Mouse (Mus musculus) forebrain, embryonic 15.5 days (tissue): ENCODE data around the gene Nav2. TPM values are rescaled to one million over a fixed set of nuclear protein-coding genes. Genes with fewer than 3 reads are reported as not detected.

Experiments
- ATAC-seq: fragments of 200-750 bp; cut with Nextera tagmentation; replicated peaks from 2 replicates; pipeline ENCODE4 v1.8.0; 2017; ENCODE audit warnings: mild to moderate bottlenecking, moderate TSS enrichment, moderate library complexity
- H3K27ac ChIP-seq: fragments of 300-500 bp; sonication (generic); replicated peaks from 2 replicates; pipeline ENCODE4 v1.5.1; 2015; ENCODE audit warnings: mild to moderate bottlenecking, inconsistent platforms
- H3K27me3 ChIP-seq: fragments of 300-500 bp; sonication (generic); 2 replicates; pipeline ENCODE4 v1.6.1; 2015; ENCODE audit warnings: inconsistent platforms
- H3K36me3 ChIP-seq: fragments of 300-500 bp; sonication (generic); 2 replicates; pipeline ENCODE4 v1.6.1; 2015; ENCODE audit warnings: mild to moderate bottlenecking, inconsistent platforms
- H3K4me1 ChIP-seq: fragments of 300-500 bp; sonication (generic); 2 replicates; pipeline ENCODE4 v1.6.1; 2015; ENCODE audit warnings: inconsistent platforms
- H3K4me2 ChIP-seq: fragments of 300-500 bp; sonication (generic); replicated peaks from 2 replicates; pipeline ENCODE4 v1.6.1; 2015; ENCODE audit warnings: mild to moderate bottlenecking, inconsistent platforms
- H3K4me3 ChIP-seq: fragments of 300-500 bp; sonication (generic); 2 replicates; pipeline ENCODE4 v1.5.1; 2015; ENCODE audit warnings: mild to moderate bottlenecking, inconsistent platforms
- H3K9ac ChIP-seq: fragments of 300-500 bp; sonication (generic); replicated peaks from 2 replicates; pipeline ENCODE4 v1.6.1; 2015; ENCODE audit warnings: mild to moderate bottlenecking, inconsistent platforms
- H3K9me3 ChIP-seq: fragments of 300-500 bp; sonication (generic); 2 replicates; pipeline ENCODE4 v1.6.1; 2016; ENCODE audit warnings: inconsistent platforms
- WGBS: fragments of 180-500 bp; shearing (Covaris S2); methylation state at CpG from one replicate; pipeline ENCODE4 v1.1.7; 2015; ENCODE audit warnings: mixed read lengths; 5-methylcytosine and 5-hydroxymethylcytosine counted together
- polyA plus RNA-seq: library from polyadenylated mRNA; unstranded; fragments of >200 nt; fragmentation: Nextera tagmentation; extraction: Ambion mirVana; gene quantifications from 2 replicates; pipeline ENCODE4 v1.2.1, GENCODE M21; 2015

Nav2 gene
- polyA plus RNA-seq, 1 experiment from 2014 or later, result 27.3 TPM

DNA sequence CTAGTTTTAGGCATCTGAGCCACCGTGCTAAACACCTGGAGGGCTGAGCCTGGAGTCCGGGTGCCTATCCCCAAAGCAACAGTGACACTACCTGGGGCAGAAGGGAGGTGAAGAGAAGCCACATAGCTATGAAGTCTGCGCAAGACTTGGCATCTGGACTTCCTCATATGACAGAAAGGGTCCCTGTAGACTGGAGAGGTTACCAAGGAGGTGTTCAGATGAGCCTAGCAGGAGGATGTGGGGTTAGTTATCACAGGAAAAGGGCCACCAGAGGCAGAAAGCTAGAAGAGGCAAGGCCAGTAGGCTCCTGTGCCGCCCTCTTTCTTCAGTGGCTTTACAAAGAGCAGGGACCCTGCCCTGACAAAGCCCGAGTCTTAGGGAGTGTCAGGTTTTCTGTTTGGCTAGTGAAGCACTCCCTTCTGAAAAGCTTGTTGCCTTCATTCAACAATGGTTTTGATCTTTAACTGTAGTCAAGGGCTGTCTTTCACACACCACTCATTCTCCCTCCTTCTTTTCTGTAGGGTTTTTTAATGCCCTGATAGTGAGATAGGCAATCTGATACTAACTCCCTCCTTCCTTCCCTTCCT is 417.7 kb downstream of the Nav2 start:
- Histone ChIP-seq H3K27ac (no peak overlapping the region), H3K4me1 (peaks cover 3% of the 10 kb centered on the region; the same call in 1 of the 2 replicates), H3K9ac (no peak overlapping the region), H3K4me3 (no peak overlapping the region), H3K36me3 (no peaks in the 10 kb centered on the region), H3K27me3 (no peaks in the 10 kb centered on the region), H3K9me3 (0 out of 2 replicates have a peak, but pooled peaks cover 3% of the 10 kb centered on the region), H3K4me2 (no peak overlapping the region)
- 41% methylated on average over 5 of the region's 5 CpGs for WGBS
- no peak for ATAC-seq

DNA sequence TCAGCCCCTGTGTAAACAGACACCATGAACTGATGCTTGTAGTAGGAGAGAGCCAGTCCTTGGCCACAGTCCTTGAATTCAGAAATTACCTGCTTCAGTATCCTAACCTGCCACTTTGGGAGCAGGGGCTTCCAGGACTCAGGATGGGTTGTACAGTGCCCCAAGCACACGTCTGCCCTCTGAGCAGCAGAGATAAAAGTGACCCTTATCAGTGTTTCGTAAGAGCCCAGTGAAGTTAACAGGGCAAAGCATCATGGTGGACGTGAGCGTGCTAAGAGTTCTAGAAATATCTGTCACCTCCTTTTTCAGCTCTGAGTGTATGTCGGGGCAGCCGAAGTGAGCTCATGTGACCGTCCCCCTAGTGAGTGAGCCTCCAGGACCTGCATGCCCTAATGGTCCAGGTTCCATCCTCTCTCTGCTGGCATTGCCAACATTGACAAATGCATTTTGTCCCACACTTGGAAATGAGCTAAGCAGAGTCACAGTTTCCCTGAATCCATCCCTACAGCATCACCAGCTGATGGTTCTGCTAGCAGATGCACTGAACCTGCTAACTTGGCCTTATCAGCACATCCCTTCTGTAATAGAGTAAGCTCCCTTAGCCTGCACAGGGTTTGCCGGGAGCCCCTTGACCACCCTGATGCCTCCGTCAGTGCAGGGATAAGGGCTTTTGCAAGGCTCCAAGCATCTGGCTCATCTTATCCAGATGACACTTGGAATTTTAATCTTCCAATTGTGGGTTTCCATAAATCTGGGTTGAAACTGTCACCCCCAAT is 418.6 kb downstream of the Nav2 start:
- Histone ChIP-seq H3K36me3 (no peaks in the 10 kb centered on the region), H3K4me2 (no peak overlapping the region), H3K4me3 (no peak overlapping the region), H3K9me3 (0 out of 2 replicates have a peak, but pooled peaks cover 3% of the 10 kb centered on the region), H3K27ac (no peak overlapping the region), H3K4me1 (peaks cover 3% of the 10 kb centered on the region; the same call in 1 of the 2 replicates), H3K9ac (no peak overlapping the region), H3K27me3 (no peaks in the 10 kb centered on the region)
- no peak for ATAC-seq
- 92% methylated on average over 9 of the region's 9 CpGs for WGBS

DNA sequence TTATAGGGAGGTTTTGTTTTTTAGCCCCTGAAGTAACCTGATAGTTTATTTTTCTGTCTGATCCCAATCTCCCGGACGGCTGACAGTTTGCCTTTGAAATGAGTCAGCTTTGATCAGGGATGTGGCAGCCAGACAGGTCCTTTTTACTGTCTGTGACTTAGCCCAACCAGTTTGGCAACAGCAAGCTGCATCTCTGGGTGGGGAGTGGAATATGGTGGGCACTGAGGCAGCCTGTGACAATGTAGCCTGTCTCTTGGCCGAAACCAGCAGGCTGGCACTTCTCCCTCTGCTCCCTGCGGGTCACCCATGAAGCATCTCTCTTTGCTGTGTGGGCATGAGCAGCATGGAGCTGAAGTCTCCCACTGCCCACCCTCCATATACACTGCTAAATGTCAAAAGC is 421.7 kb downstream of the Nav2 start:
- no peaks in the 10 kb centered on the region for H3K27me3 ChIP-seq
- WGBS, result 40% methylated on average over 4 of the region's 4 CpGs
- no peaks in the 10 kb centered on the region for H3K36me3 ChIP-seq
- H3K27ac ChIP-seq, result no peak overlapping the region
- no peak for ATAC-seq
- H3K4me3 ChIP-seq, result no peak overlapping the region
- no peak overlapping the region for H3K9ac ChIP-seq
- H3K4me1 ChIP-seq, result peaks cover 3% of the 10 kb centered on the region; the same call in 1 of the 2 replicates
- H3K4me2 ChIP-seq, result no peak overlapping the region
- no peaks in the 10 kb centered on the region for H3K9me3 ChIP-seq

DNA sequence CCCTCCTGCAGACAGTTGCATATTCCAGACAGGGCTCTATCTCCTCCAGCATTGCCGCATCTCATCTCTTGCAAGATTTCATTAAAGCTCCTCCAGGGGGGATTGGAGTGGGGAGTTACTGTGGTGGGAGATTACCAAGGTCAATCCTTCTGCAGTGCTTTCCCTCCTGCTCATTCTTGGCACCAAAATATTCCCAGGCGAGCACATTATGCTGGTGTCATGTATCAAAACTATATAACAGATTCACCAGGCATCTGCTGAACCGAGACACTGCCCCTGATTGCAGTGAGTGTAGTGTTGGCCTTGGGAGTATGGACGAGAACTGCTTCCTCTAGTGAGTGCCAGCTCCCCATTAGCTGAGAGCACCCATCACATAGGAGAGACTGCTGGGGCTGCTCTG is 423.4 kb downstream of the Nav2 start:
- no peaks in the 10 kb centered on the region for H3K27me3 ChIP-seq
- ATAC-seq, result no peak
- no peaks in the 10 kb centered on the region for H3K36me3 ChIP-seq
- no peak overlapping the region for H3K9ac ChIP-seq
- H3K4me2 ChIP-seq, result no peak overlapping the region
- no peaks in the 10 kb centered on the region for H3K9me3 ChIP-seq
- 60% methylated on average over 4 of the region's 4 CpGs for WGBS
- no peak overlapping the region for H3K27ac ChIP-seq
- no peaks in the 10 kb centered on the region; the same call in 1 of the 2 replicates for H3K4me1 ChIP-seq
- H3K4me3 ChIP-seq, result no peak overlapping the region

DNA sequence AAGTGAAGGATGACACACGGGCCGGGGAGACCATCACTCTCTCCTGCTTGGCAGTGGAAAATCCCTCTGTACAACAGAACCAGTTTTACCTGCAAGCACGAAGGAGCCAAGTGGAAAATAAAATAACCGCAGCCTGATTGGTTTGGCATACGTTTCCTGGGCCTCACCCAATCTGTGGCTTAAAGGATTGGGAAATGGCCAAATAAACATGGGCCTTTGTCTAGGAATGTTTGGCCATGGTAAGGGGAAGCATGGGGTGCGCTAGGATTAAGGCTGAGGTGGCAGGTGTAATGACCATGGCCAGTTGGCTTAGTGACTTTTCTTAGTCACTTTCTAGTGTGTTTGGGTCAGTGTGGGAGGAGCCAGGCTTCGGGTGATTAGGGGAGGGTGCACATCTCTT is 424.1 kb downstream of the Nav2 start:
- Histone ChIP-seq H3K27ac (no peak overlapping the region), H3K9ac (no peak overlapping the region), H3K4me2 (no peak overlapping the region), H3K4me3 (no peak overlapping the region), H3K4me1 (no peaks in the 10 kb centered on the region; the same call in 1 of the 2 replicates), H3K36me3 (no peaks in the 10 kb centered on the region), H3K27me3 (no peaks in the 10 kb centered on the region), H3K9me3 (no peaks in the 10 kb centered on the region)
- ATAC-seq, result no peak
- WGBS, result 70% methylated on average over 7 of the region's 7 CpGs

DNA sequence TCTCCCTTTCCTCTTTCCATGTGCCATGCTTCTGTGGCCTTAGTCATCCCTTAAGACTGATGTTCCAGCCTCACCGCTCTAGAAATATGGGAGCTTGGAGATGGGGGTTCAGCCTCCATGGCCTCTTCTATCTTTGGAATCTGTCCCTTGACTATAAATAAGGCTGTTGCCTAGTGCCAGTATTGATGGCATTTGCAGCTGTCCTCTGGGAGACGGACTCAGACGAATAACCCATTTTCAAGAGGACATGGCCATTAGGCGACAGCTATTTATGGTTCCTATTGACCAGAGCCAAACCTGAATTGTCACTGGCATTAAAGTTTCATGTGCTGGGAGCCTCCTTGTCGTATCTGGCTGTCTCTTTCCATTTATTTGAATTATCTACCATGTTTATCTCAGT is 425.6 kb downstream of the Nav2 start:
- no peaks in the 10 kb centered on the region for H3K9me3 ChIP-seq
- 89% methylated on average over 5 of the region's 5 CpGs for WGBS
- H3K4me2 ChIP-seq, result no peak overlapping the region
- no peak overlapping the region for H3K4me3 ChIP-seq
- no peak overlapping the region for H3K9ac ChIP-seq
- H3K27ac ChIP-seq, result no peak overlapping the region
- H3K27me3 ChIP-seq, result no peaks in the 10 kb centered on the region
- ATAC-seq, result no peak
- H3K36me3 ChIP-seq, result no peaks in the 10 kb centered on the region
- H3K4me1 ChIP-seq, result no peaks in the 10 kb centered on the region; the same call in 1 of the 2 replicates

DNA sequence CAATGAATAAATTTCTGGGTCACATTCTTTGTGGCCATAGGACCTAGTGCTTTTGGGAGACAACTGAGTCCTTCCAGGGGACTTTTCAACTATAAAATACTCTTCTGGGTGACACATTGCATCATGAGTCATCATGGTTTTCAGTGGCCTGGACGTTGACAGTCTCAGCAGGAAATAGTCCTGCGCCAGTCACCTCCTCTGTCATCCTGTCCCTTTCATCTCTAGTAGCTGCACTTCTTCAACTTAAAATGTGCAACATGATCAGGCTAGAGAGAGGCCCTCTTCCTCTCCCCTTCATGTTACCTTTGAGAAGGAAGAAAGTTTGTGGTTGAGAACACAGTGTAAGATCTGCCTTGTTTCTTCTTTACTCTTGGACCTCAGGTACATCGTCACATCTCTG is 426.5 kb downstream of the Nav2 start:
- Histone ChIP-seq H3K9ac (no peak overlapping the region), H3K27me3 (no peaks in the 10 kb centered on the region), H3K4me2 (no peak overlapping the region), H3K36me3 (no peaks in the 10 kb centered on the region), H3K27ac (no peak overlapping the region), H3K4me1 (peaks cover 1% of the 10 kb centered on the region; the same call in 1 of the 2 replicates), H3K4me3 (no peak overlapping the region), H3K9me3 (no peaks in the 10 kb centered on the region)
- no peak for ATAC-seq
- 84% methylated on average over 3 of the region's 3 CpGs for WGBS

DNA sequence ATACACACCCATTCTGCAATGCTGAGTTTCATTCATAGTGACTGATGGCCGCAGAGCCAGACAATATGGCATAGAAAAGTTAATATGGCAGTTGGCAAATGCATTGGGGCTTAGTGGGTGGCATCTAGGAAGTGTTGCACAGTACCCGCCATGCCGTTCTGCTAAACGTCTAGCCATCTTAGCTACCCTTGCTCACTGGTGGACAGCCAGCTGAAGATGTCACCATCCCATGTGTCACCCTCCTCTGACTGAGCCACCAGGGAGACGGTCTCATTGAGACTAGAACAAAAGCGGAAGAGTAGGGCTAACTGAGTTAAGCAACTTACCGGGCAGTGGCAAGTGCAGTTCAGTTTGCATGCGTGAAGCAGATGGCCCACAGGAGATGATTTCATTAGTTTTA is 428.2 kb downstream of the Nav2 start:
- ATAC-seq, result no peak
- 57% methylated on average over 8 of the region's 8 CpGs for WGBS
- Histone ChIP-seq H3K4me2 (no peak overlapping the region), H3K36me3 (no peaks in the 10 kb centered on the region), H3K4me1 (peaks cover 13% of the 10 kb centered on the region), H3K4me3 (no peak overlapping the region), H3K9ac (no peak overlapping the region), H3K27ac (no peak overlapping the region), H3K9me3 (no peaks in the 10 kb centered on the region), H3K27me3 (no peaks in the 10 kb centered on the region)

DNA sequence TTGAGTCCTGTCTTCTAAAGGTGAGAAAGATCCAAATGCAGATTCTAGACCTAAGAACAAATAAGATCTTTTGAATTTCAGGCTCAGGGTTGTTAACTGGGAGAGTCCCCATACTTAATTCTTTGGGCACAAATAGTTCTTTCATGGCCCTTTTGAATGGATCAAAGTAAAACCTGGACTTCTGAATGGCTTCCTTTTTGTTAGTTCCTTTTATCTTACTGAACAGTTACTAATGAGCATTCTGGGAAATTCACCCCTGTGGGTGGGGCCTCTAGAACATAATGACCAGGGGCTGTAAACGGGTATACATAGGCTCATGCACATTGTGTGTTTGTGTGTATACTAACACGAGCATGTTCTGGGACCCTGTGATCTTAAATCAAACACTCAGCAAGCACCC is 429.2 kb downstream of the Nav2 start:
- Histone ChIP-seq H3K9ac (no peak overlapping the region), H3K4me2 (no peak overlapping the region), H3K27ac (no peak overlapping the region), H3K36me3 (no peaks in the 10 kb centered on the region), H3K9me3 (no peaks in the 10 kb centered on the region), H3K4me1 (peaks cover 22% of the 10 kb centered on the region), H3K4me3 (no peak overlapping the region), H3K27me3 (no peaks in the 10 kb centered on the region)
- WGBS, result 4% methylated on average over 2 of the region's 2 CpGs
- no peak for ATAC-seq

DNA sequence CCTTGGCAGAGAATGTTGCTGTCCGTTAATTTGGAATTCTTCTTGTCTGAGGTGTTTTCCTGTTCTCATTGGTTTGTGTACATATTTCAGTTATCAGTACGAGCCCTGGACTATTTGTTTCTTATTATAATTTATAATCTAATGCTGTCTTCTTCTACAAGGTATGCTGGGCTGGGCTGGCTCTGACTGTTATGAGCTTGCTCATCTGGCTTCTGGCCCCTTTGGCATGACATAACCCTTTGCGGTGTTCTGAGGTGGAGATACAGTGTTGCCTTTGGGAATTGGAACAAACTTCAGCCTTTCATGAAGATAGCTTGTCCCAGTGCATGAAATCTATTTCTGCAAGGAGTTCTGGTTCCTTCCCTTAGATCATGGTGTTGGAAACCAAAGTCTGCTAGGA is 431.4 kb downstream of the Nav2 start:
- no peaks in the 10 kb centered on the region for H3K36me3 ChIP-seq
- 86% methylated on average over 3 of the region's 3 CpGs for WGBS
- H3K27me3 ChIP-seq, result no peaks in the 10 kb centered on the region
- H3K27ac ChIP-seq, result no peak overlapping the region
- H3K9ac ChIP-seq, result no peak overlapping the region
- no peak overlapping the region for H3K4me3 ChIP-seq
- ATAC-seq, result no peak
- H3K4me1 ChIP-seq, result peaks cover 30% of the 10 kb centered on the region
- H3K9me3 ChIP-seq, result no peaks in the 10 kb centered on the region
- no peak overlapping the region for H3K4me2 ChIP-seq

DNA sequence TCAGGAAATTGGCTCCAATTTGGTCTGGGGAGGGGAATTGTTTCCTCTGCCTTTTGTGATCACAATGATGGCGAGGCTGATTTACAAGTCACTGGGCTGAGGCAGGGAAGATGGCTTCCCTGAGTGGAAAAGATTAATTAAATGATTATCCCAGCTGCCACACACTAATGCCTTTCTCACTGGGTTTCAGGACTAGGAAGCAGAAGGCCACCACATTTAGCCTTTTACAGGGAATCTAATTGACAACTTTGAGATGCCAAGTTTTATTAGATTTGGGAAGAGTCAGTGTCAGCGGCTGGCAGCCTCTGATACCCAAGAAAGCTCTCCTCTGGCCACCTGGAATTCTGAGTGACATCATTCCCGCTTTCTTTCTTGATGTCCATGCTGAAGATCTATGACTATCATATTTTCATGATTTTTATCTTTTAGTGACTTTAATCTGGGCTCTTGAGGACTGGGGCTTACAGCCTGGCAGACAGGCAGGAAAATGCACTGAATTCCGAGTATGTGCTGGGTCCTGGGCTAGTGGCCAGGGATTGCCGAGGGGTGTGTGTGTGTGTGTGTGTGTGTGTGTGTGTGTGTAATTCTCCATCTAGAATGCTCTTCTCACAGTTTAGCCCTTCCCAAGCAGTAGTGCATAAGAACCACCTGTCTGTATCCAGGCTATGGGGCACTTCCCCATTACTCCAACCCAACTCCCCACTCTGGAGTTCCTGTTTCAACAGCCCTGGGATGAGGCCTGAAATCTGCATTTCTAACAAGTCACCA is 432.8 kb downstream of the Nav2 start:
- no peak overlapping the region for H3K9ac ChIP-seq

DNA sequence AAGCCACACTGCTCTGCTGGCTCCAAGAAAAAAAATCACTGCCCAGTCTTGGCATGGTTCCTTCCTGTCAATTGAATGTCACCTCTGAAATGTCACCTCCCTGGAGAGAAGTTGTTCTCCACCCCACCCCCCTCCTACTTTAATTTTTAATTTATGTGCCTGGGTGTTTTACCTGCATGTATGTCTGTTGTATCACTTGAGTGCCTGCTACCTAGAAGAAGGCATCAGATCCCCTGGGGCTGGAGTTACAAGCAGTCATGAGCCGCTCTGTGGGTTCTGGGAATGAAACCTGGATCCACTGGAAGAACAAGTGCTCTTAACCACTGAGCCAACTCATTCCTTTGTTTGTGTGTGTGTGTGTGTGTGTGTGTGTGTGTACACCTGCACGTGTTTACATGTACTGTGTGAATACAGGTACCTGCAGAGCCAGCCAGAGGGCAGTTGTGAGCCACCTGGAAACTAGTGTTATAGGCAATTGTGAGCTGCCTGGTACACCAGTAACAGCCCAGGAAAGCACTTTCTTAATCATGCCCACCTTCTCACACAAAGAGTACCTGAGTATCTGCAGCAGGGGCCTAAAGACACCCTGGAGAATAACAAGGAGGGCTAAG is 433.5 kb downstream of the Nav2 start:
- WGBS, result 81% methylated on average over 2 of the region's 2 CpGs
- ATAC-seq, result 0 out of 2 replicates have a peak, but pooled peaks have one; percentile 17
- peaks cover 30% of the 10 kb centered on the region for H3K4me1 ChIP-seq

More for the DNA sequence above, 432.8 kb downstream of the Nav2 start:
- no peak overlapping the region for H3K4me3 ChIP-seq
- peak overlapping the region; percentile 71 for H3K27ac ChIP-seq
- H3K4me1 ChIP-seq, result peaks cover 30% of the 10 kb centered on the region
- 35% methylated on average over 5 of the region's 5 CpGs for WGBS
- no peak overlapping the region for H3K4me2 ChIP-seq
- no peaks in the 10 kb centered on the region for H3K36me3 ChIP-seq
- ATAC-seq, result peak; percentile 42
- H3K9me3 ChIP-seq, result no peaks in the 10 kb centered on the region
- H3K27me3 ChIP-seq, result no peaks in the 10 kb centered on the region

More for the DNA sequence above, 433.5 kb downstream of the Nav2 start:
- Histone ChIP-seq H3K4me2 (no peak overlapping the region), H3K9me3 (no peaks in the 10 kb centered on the region), H3K9ac (no peak overlapping the region), H3K4me3 (no peak overlapping the region), H3K27ac (0 out of 2 replicates have a peak overlapping the region, but pooled peaks have one; percentile 71), H3K36me3 (no peaks in the 10 kb centered on the region), H3K27me3 (no peaks in the 10 kb centered on the region)
